Mouse (Mus musculus) liver, adult 10 weeks (tissue): ENCODE results near the gene Hist1h4c. TPM values are rescaled to one million over a fixed set of nuclear protein-coding genes. Genes with fewer than 3 reads are reported as not detected.

Experiments used
- polyA plus RNA-seq: library from polyadenylated mRNA; stranded (reverse); fragments of 350-450 nt; fragmentation: Illumina TruSeq; extraction: RNeasy Lipid Tissue Mini Kit (QIAGEN cat#74804); gene quantifications from one replicate; pipeline ENCODE4 v1.2.3, GENCODE M21; 2014; ENCODE audit warnings: low read depth, low replicate concordance

The Hist1h4c gene
- 0.72 TPM for polyA plus RNA-seq

DNA sequence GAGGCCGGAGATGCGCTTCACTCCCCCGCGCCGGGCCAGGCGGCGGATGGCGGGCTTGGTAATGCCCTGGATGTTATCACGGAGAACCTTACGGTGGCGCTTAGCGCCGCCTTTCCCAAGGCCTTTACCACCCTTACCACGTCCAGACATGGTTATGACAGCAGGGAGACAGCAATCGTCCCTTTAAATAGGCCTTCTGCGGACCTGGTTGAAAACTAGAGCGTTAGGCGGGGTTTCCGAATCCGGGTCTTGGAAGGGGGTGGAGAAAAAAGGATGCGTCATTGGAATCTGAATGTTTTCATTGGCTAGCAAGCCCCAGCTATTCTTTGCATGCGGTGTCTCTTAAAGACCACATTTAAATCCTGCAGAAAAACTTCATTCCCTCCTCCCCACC is at the start of gene Hist1h4c:
TSS of gene Hist1h4c (minus strand) at position 155 of the 394 bp plus-strand sequence.

GRCm38 (mm10) chr13:23746201-23747080 is 48.2 kb upstream of the Hist1h4c start, which contains the start of gene Hist1h2bb:
Gene Hist1h2bb (plus strand): TSS chr13:23746734.

GRCm38 (mm10) chr13:23745381-23746161 is 47.3 kb upstream of the Hist1h4c start, which contains the start of gene Hist1h3c:
Gene Hist1h3c (minus strand): TSS chr13:23745602.

GRCm38 (mm10) chr13:23738677-23739068 is 40.4 kb upstream of the Hist1h4c start, which contains the start of gene Hist1h1c:
Gene Hist1h1c (plus strand): TSS chr13:23738808.

DNA sequence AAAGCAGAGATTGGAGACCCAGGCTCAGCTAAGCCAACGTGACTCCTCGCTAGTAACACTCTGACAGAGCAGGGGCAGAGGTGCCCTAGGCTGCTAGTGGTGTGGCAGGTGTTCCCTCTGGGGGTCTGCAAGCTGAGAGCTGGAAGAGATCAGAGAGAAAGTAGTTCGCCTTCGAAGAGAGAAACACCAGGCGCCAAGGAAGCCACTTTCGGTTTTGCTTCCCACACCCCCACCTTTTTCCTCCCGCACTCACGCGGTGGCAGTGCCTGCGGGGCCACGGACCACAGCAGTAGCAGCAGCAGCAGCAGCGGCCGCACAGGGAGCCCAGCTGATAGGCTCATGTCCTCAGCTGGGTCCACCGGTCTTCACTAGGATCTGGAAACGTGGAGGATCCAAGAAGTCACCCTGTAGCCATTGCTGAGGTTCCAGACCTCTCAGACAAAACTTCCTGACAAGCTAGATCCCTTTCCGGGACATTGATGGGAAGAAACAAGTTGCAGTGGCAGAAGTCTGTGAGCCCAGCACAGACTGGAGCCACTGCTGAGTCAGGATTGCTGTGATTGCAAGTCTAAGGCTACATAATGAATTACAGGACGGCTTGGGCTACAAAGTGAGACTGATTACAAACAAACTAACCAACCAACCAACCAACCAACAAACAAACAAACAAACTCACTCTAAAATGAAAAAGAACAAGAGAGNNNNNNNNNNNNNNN is 12.3 kb upstream of the Hist1h4c start, which contains the start of gene Hfe:
TSS of gene Hfe (minus strand) at position 481 of the 716 bp plus-strand sequence.

GRCm38 (mm10) chr13:23695514-23695913 is 2.7 kb downstream of the Hist1h4c start, which contains the start of gene Hist1h1t:
Gene Hist1h1t (plus strand): TSS chr13:23695814.

GRCm38 (mm10) chr13:23683755-23684281 is 14.4 kb downstream of the Hist1h4c start, which contains the start of the genes Hist1h2ac and Hist1h2bc:
Gene Hist1h2ac (minus strand): TSS chr13:23683948.
Gene Hist1h2bc (plus strand): TSS chr13:23684199.

Other genes starting within 250 kb of the Hist1h4c start
- not detected for gene Btn1a1, start 232.6 kb downstream of the Hist1h4c start, polyA plus RNA-seq
- not detected for gene Btn2a2, start 209.6 kb downstream of the Hist1h4c start, polyA plus RNA-seq
- not detected for gene Hist1h4h, start 167.4 kb downstream of the Hist1h4c start, polyA plus RNA-seq
- gene Hist1h2af, start 164.5 kb downstream of the Hist1h4c start, polyA plus RNA-seq = not detected
- not detected for gene Hist1h3g, start 163.0 kb downstream of the Hist1h4c start, polyA plus RNA-seq
- gene Hist1h2bh, start 155.1 kb downstream of the Hist1h4c start, polyA plus RNA-seq = 0.37 TPM
- gene Hist1h3f, start 154.4 kb downstream of the Hist1h4c start, polyA plus RNA-seq = not detected
- gene Hist1h4f, start 146.8 kb downstream of the Hist1h4c start, polyA plus RNA-seq = not detected
- 0.19 TPM for gene Hist1h1d, start 145.2 kb downstream of the Hist1h4c start, polyA plus RNA-seq
- gene Hist1h3e, start 136.1 kb downstream of the Hist1h4c start, polyA plus RNA-seq = not detected
- gene Hist1h2ae, start 127.2 kb downstream of the Hist1h4c start, polyA plus RNA-seq = not detected
- gene Hist1h2bg, start 127.1 kb downstream of the Hist1h4c start, polyA plus RNA-seq = not detected
- gene Hist1h2bf, start 124.3 kb downstream of the Hist1h4c start, polyA plus RNA-seq = not detected
- gene Hist1h2ad, start 124.1 kb downstream of the Hist1h4c start, polyA plus RNA-seq = not detected
- gene Hist1h3d, start 122.7 kb downstream of the Hist1h4c start, polyA plus RNA-seq = not detected
- gene Hist1h4d, start 116.9 kb downstream of the Hist1h4c start, polyA plus RNA-seq = not detected
- 0.95 TPM for gene Hist1h2be, start 77.3 kb downstream of the Hist1h4c start, polyA plus RNA-seq
- 0.45 TPM for gene Hist1h1e, start 75.9 kb downstream of the Hist1h4c start, polyA plus RNA-seq
- 0.56 TPM for gene Hist1h2ac, start 14.5 kb downstream of the Hist1h4c start, polyA plus RNA-seq
- 195 TPM for gene Hist1h2bc, start 14.3 kb downstream of the Hist1h4c start, polyA plus RNA-seq
- gene Hist1h1t, start 2.6 kb downstream of the Hist1h4c start, polyA plus RNA-seq = not detected
- gene Hfe, start 12.4 kb upstream of the Hist1h4c start, polyA plus RNA-seq = 40.9 TPM
- 9.8 TPM for gene Hist1h1c, start 40.4 kb upstream of the Hist1h4c start, polyA plus RNA-seq
- not detected for gene Hist1h3c, start 47.1 kb upstream of the Hist1h4c start, polyA plus RNA-seq
- gene Hist1h2bb, start 48.3 kb upstream of the Hist1h4c start, polyA plus RNA-seq = not detected
- not detected for gene Hist1h2ab, start 52.7 kb upstream of the Hist1h4c start, polyA plus RNA-seq
- gene Hist1h3b, start 53.8 kb upstream of the Hist1h4c start, polyA plus RNA-seq = not detected
- gene Hist1h4b, start 58.6 kb upstream of the Hist1h4c start, polyA plus RNA-seq = not detected
- gene Hist1h4a, start 62.8 kb upstream of the Hist1h4c start, polyA plus RNA-seq = not detected
- gene Hist1h3a, start 63.9 kb upstream of the Hist1h4c start, polyA plus RNA-seq = not detected
- not detected for gene Hist1h1a, start 65.2 kb upstream of the Hist1h4c start, polyA plus RNA-seq
- gene Trim38, start 71.5 kb upstream of the Hist1h4c start, polyA plus RNA-seq = not detected
- gene Slc17a2, start 108.5 kb upstream of the Hist1h4c start, polyA plus RNA-seq = 190 TPM
- gene Slc17a3, start 141.0 kb upstream of the Hist1h4c start, polyA plus RNA-seq = 119 TPM
- 23.6 TPM for gene Slc17a1, start 169.3 kb upstream of the Hist1h4c start, polyA plus RNA-seq
- 62.2 TPM for gene Slc17a4, start 216.6 kb upstream of the Hist1h4c start, polyA plus RNA-seq
- not detected for gene Hist1h2ba, start 235.7 kb upstream of the Hist1h4c start, polyA plus RNA-seq
- gene Hist1h2aa, start 236.0 kb upstream of the Hist1h4c start, polyA plus RNA-seq = not detected